ENCODE assay signal across 21 mouse cellular contexts in genomic region chr17:80696956-80697355, GRCm38 (mm10). TPM values are rescaled to one million over a fixed set of nuclear protein-coding genes. Genes with fewer than 3 reads are reported as not detected.
DNase-seq lines count a peak whose midpoint lies in the region; ATAC-seq lines count a peak whose summit lies in the region.
"Had no signal": no experiment of that assay in that cellular context is flagged by ENCODE, and none has a peak within 500 bp of the region (broad histone marks: within the 10 kb centered on the region; RNA-seq: fewer than 3 reads in every experiment).

No protein-coding gene starts in this region.

- DNase-seq in embryonic facial prominence, embryonic 11.5 days (ENCODE audit: low spot score), result no peak
- DNase-seq in embryonic facial prominence, embryonic 10.5 days (ENCODE audit: low spot score), result no peak
- no peak for DNase-seq in layer of hippocampus, postnatal 14 days (ENCODE audit: low spot score in 2 of 2)
- no peak for DNase-seq in adipocyte (ENCODE audit: low spot score)
- DNase-seq: cerebellum, postnatal 10 days; gastrocnemius, postnatal 25 days; retina, postnatal 1 day; right cerebral cortex, postnatal 4 days; thymus, postnatal 36 days had no signal

- H3K4me1 ChIP-seq in embryonic facial prominence, embryonic 11.5 days (ENCODE audit: control insufficient read depth, insufficient read depth, low read length), result no peaks in the 10 kb centered on the region
- H3K4me1 ChIP-seq in embryonic facial prominence, embryonic 10.5 days, result peaks cover 35% of the 10 kb centered on the region
- peaks cover 17% of the 10 kb centered on the region for H3K4me1 ChIP-seq in kidney, embryonic 16.5 days (ENCODE audit: insufficient read depth, low read length)
- peaks cover 19% of the 10 kb centered on the region for H3K4me1 ChIP-seq in kidney, embryonic 14.5 days (ENCODE audit: control insufficient read depth, insufficient read depth, low read length)
- H3K4me1 ChIP-seq in hindbrain, embryonic 12.5 days, result peaks cover 34% of the 10 kb centered on the region

- no peak overlapping the region for H3K27ac ChIP-seq in embryonic facial prominence, embryonic 11.5 days (replicated peaks; ENCODE audit: low read depth, low read length)
- H3K27ac ChIP-seq in embryonic facial prominence, embryonic 10.5 days (replicated peaks), result no peak overlapping the region
- no peak overlapping the region for H3K27ac ChIP-seq in kidney, embryonic 16.5 days (ENCODE audit: low read length)
- H3K27ac ChIP-seq in kidney, embryonic 14.5 days (ENCODE audit: low read depth, low read length), result no peak overlapping the region
- H3K27ac ChIP-seq in hindbrain, embryonic 12.5 days, result peak overlapping the region; percentile 17; the same call in 1 of the 2 replicates
- H3K27ac ChIP-seq: forebrain, embryonic 13.5 days; kidney, postnatal 0 days; lung, embryonic 15.5 days; macrophage had no signal

- H3K9me3 ChIP-seq in embryonic facial prominence, embryonic 11.5 days (replicated peaks; ENCODE audit: control insufficient read depth, low read length), result no peaks in the 10 kb centered on the region
- H3K9me3 ChIP-seq in embryonic facial prominence, embryonic 10.5 days, result no peaks in the 10 kb centered on the region
- H3K9me3 ChIP-seq in kidney, embryonic 16.5 days (ENCODE audit: low read length), result no peaks in the 10 kb centered on the region
- no peaks in the 10 kb centered on the region for H3K9me3 ChIP-seq in kidney, embryonic 14.5 days (ENCODE audit: control insufficient read depth, low read length)
- no peaks in the 10 kb centered on the region for H3K9me3 ChIP-seq in hindbrain, embryonic 12.5 days (replicated peaks)
- H3K9me3 ChIP-seq: forebrain, embryonic 13.5 days; heart, embryonic 13.5 days; lung, embryonic 15.5 days had no signal

- no peak overlapping the region for H3K4me2 ChIP-seq in embryonic facial prominence, embryonic 11.5 days (ENCODE audit: low read depth, low read length)
- no peak overlapping the region for H3K4me2 ChIP-seq in kidney, embryonic 16.5 days (replicated peaks; ENCODE audit: low read depth, low read length)
- H3K4me2 ChIP-seq in kidney, embryonic 14.5 days (replicated peaks; ENCODE audit: low read depth, low read length), result no peak overlapping the region
- no peak overlapping the region for H3K4me2 ChIP-seq in hindbrain, embryonic 12.5 days (replicated peaks)
- H3K4me2 ChIP-seq: forebrain, embryonic 13.5 days; heart, embryonic 13.5 days; lung, embryonic 15.5 days had no signal

- 0 out of 2 replicates have a peak, but pooled peaks have one; percentile 41 for ATAC-seq in embryonic facial prominence, embryonic 11.5 days (replicated peaks; ENCODE audit: insufficient number of reproducible peaks, low FRiP score, low TSS enrichment, low read depth)
- peak; percentile 73 for ATAC-seq in kidney, embryonic 16.5 days (ENCODE audit: low FRiP score, low TSS enrichment)
- ATAC-seq in kidney, embryonic 14.5 days (ENCODE audit: low FRiP score, low TSS enrichment), result no peak
- peak; percentile 23; the same call in 1 of the 2 replicates for ATAC-seq in hindbrain, embryonic 12.5 days (ENCODE audit: low FRiP score)
- 0 out of 2 replicates have a peak, but pooled peaks have one; percentile 12 for ATAC-seq in megakaryocyte, adult 5-6 weeks (ENCODE audit: poor library complexity, severe bottlenecking)
- ATAC-seq: CD4-positive, CD25-positive, alpha-beta regulatory T cell, adult 4 months; forebrain, embryonic 13.5 days; inflammation-experienced regulatory T-cells, adult 6 months had no signal

- no peaks in the 10 kb centered on the region for H3K27me3 ChIP-seq in embryonic facial prominence, embryonic 11.5 days (ENCODE audit: control insufficient read depth, insufficient read depth, low read length)
- H3K27me3 ChIP-seq in embryonic facial prominence, embryonic 10.5 days (replicated peaks; ENCODE audit: low read depth, poor library complexity, severe bottlenecking), result no peaks in the 10 kb centered on the region
- H3K27me3 ChIP-seq in kidney, embryonic 16.5 days (ENCODE audit: insufficient read depth, low read length), result no peaks in the 10 kb centered on the region
- no peaks in the 10 kb centered on the region for H3K27me3 ChIP-seq in kidney, embryonic 14.5 days (ENCODE audit: control insufficient read depth, insufficient read depth, low read length)
- no peaks in the 10 kb centered on the region for H3K27me3 ChIP-seq in hindbrain, embryonic 12.5 days
- H3K27me3 ChIP-seq: forebrain, embryonic 13.5 days; heart, embryonic 13.5 days; lung, embryonic 15.5 days had no signal

- WGBS in embryonic facial prominence, embryonic 11.5 days, result 91% methylated on average over 5 of the region's 5 CpGs
- WGBS in embryonic facial prominence, embryonic 10.5 days, result 91% methylated on average over 5 of the region's 5 CpGs
- WGBS in kidney, embryonic 16.5 days, result 97% methylated on average over 5 of the region's 5 CpGs
- WGBS in kidney, embryonic 14.5 days, result 84% methylated on average over 5 of the region's 5 CpGs
- WGBS in hindbrain, embryonic 12.5 days, result 94% methylated on average over 5 of the region's 5 CpGs

- no peak overlapping the region for H3K9ac ChIP-seq in embryonic facial prominence, embryonic 11.5 days (replicated peaks; ENCODE audit: low read length)
- no peak overlapping the region for H3K9ac ChIP-seq in kidney, embryonic 16.5 days (replicated peaks; ENCODE audit: low read length)
- H3K9ac ChIP-seq in kidney, embryonic 14.5 days (ENCODE audit: low read depth, low read length), result no peak overlapping the region
- H3K9ac ChIP-seq in hindbrain, embryonic 12.5 days, result no peak overlapping the region
- H3K9ac ChIP-seq: forebrain, embryonic 13.5 days; heart, embryonic 13.5 days; lung, embryonic 15.5 days had no signal

- no peak overlapping the region for H3K4me3 ChIP-seq in embryonic facial prominence, embryonic 11.5 days (ENCODE audit: low read depth, low read length)
- H3K4me3 ChIP-seq in embryonic facial prominence, embryonic 10.5 days, result no peak overlapping the region
- no peak overlapping the region for H3K4me3 ChIP-seq in kidney, embryonic 16.5 days (ENCODE audit: low read length)
- no peak overlapping the region for H3K4me3 ChIP-seq in kidney, embryonic 14.5 days (ENCODE audit: low read length)
- H3K4me3 ChIP-seq in hindbrain, embryonic 12.5 days, result no peak overlapping the region
- H3K4me3 ChIP-seq: forebrain, embryonic 13.5 days; heart, embryonic 13.5 days; lung, embryonic 15.5 days had no signal

- H3K36me3 ChIP-seq in embryonic facial prominence, embryonic 11.5 days (replicated peaks; ENCODE audit: control insufficient read depth, insufficient read depth, low read depth, low read length), result no peaks in the 10 kb centered on the region
- no peaks in the 10 kb centered on the region for H3K36me3 ChIP-seq in embryonic facial prominence, embryonic 10.5 days (replicated peaks)
- no peaks in the 10 kb centered on the region for H3K36me3 ChIP-seq in kidney, embryonic 16.5 days (ENCODE audit: insufficient read depth, low read length)
- no peaks in the 10 kb centered on the region for H3K36me3 ChIP-seq in kidney, embryonic 14.5 days (ENCODE audit: control insufficient read depth, insufficient read depth, low read length)
- H3K36me3 ChIP-seq in hindbrain, embryonic 12.5 days, result no peaks in the 10 kb centered on the region
- H3K36me3 ChIP-seq: G1E; heart, embryonic 13.5 days; lung, embryonic 15.5 days had no signal

RNA-seq across cellular contexts. Expression of gene Map4k3, which starts 31.3 kb away (rescaled TPM):
- 30.6 and 33.0 TPM in 2 replicates for polyA plus RNA-seq in embryonic facial prominence, embryonic 11.5 days (2014; fragmentation: Nextera tagmentation; extraction: Ambion mirVana)
- polyA plus RNA-seq in embryonic facial prominence, embryonic 10.5 days (2016; fragmentation: Nextera tagmentation; extraction: Ambion mirVana), result 19.4 and 22.3 TPM in 2 replicates
- 22.8 and 23.4 TPM in 2 replicates for polyA plus RNA-seq in kidney, embryonic 16.5 days (2015; fragmentation: Nextera tagmentation; extraction: Ambion mirVana)
- polyA plus RNA-seq in kidney, embryonic 14.5 days (2014; fragmentation: Nextera tagmentation; extraction: Ambion mirVana), result 21.4 and 36.5 TPM in 2 replicates
- 36.4 and 36.8 TPM in 2 replicates for polyA plus RNA-seq in hindbrain, embryonic 12.5 days (2016; fragmentation: Nextera tagmentation; extraction: Ambion mirVana)
- total RNA-seq in megakaryocyte, adult 5-6 weeks (2015), result 7.6 and 7.9 TPM in 2 replicates
- 5.6 and 8.6 TPM in 2 replicates for total RNA-seq in megakaryocyte, adult 5-6 weeks (2017)
- total RNA-seq in layer of hippocampus, postnatal 14 days (2021), result 10 to 100 TPM; 83.3 to 85.6 TPM
- polyA plus RNA-seq: G1E had no signal
